Mouse (Mus musculus) heart, adult 2 months (tissue): ENCODE measurements around the gene Tex46. TPM values are rescaled to one million over a fixed set of nuclear protein-coding genes. Genes with fewer than 3 reads are reported as not detected.

Source experiments
- DNase-seq, 2 experiments: peaks; one replicate each; pipeline ENCODE4 v3.0.0; 2021
- H3K27ac ChIP-seq: fragments of 200-600 bp; 2 replicates; pipeline ENCODE4 v1.8.1; 2022
- H3K27me3 ChIP-seq: fragments of 200-500 bp; 2 replicates; pipeline ENCODE4 v1.6.1; 2012; ENCODE audit warnings: mild to moderate bottlenecking, low read length, inconsistent platforms, mixed read lengths; ENCODE audit not compliant: control insufficient read depth, insufficient read depth
- H3K36me3 ChIP-seq: fragments of 200-500 bp; 2 replicates; pipeline ENCODE4 v1.6.1; 2012; ENCODE audit warnings: low read length, inconsistent platforms; ENCODE audit not compliant: control insufficient read depth, insufficient read depth
- H3K4me1 ChIP-seq: fragments of 200-500 bp; 2 replicates; pipeline ENCODE4 v1.6.1; 2011; ENCODE audit warnings: low read length; ENCODE audit not compliant: control insufficient read depth, insufficient read depth
- H3K4me3 ChIP-seq: fragments of 200-600 bp; 2 replicates; pipeline ENCODE4 v1.8.1; 2022
- H3K79me2 ChIP-seq: fragments of 200-500 bp; replicated peaks from 2 replicates; pipeline ENCODE4 v1.6.1; 2012; ENCODE audit warnings: mild to moderate bottlenecking, inconsistent platforms, low read length, moderate library complexity, mixed read lengths; ENCODE audit not compliant: control insufficient read depth, insufficient read depth
- H3K9ac ChIP-seq: fragments of 200-500 bp; 2 replicates; pipeline ENCODE4 v1.6.1; 2012; ENCODE audit warnings: low read depth, mild to moderate bottlenecking, control low read depth, inconsistent platforms, low read length, mixed read lengths
- CTCF ChIP-seq: fragments of 200-600 bp; IDR thresholded peaks from 2 replicates; pipeline ENCODE4 v1.8.1; 2022; ENCODE audit warnings: antibody characterized with exemption, mild to moderate bottlenecking, moderate library complexity
- EP300 ChIP-seq: fragments of 200-500 bp; IDR thresholded peaks from 2 replicates; pipeline ENCODE4 v1.6.1; 2011; ENCODE audit warnings: low read depth, low read length, control low read depth; ENCODE audit not compliant: insufficient read depth
- POLR2A ChIP-seq: fragments of 200-500 bp; IDR thresholded peaks from 2 replicates; pipeline ENCODE4 v1.6.1; 2011; ENCODE audit warnings: mild to moderate bottlenecking, low read depth, low read length, control low read depth; ENCODE audit not compliant: insufficient read depth
- WGBS: fragments of 180-500 bp; shearing (Covaris S2); methylation state at CpG from one replicate; pipeline ENCODE4 v1.1.7; 2018; 5-methylcytosine and 5-hydroxymethylcytosine counted together
- intact Hi-C: fragments of 180-260 bp; cut with DNase I; formaldehyde crosslinking; loops from one replicate; pipeline ENCODE4 v1.15.1; 2025
- polyA plus RNA-seq: library from polyadenylated mRNA; depleted of rRNA; stranded (reverse); fragments of >200 nt; gene quantifications from 2 replicates; pipeline ENCODE4 v1.2.3, GENCODE M21; 2012
- total RNA-seq, 2 experiments: library from RNA; stranded (reverse); gene quantifications; 2 replicates each; pipeline ENCODE4 v1.2.3; 2021

The Tex46 gene
- total and polyA plus RNA-seq, 3 experiments: not detected

DNA sequence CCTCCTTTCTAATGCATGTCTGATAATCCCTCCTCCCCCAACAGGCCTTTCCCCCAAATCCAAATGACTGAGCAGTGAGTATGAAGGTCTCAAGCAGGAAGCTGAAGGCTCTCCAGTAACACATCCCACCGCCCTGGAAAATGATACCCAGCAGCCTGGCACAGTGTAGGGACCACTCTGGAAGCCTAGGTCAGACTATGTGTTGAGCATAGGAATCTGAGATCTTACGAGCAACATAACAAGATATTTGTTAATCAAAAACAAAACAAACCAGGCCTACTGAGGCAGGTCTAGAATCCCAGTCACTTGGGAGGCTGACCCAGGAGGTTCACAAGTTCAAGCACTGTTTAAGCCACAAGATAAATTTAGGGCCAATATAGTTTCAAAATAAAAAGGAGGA, 9.7 kb upstream of the Tex46 start:
- TF ChIP-seq CTCF (no peak), POLR2A (no peak), EP300 (no peak)
- Histone ChIP-seq H3K27me3 (no peaks in the 10 kb centered on the region), H3K36me3 (peaks cover 6% of the 10 kb centered on the region), H3K9ac (no peak overlapping the region), H3K4me1 (peaks cover 3% of the 10 kb centered on the region), H3K79me2 (peaks cover 9% of the 10 kb centered on the region), H3K4me3 (no peak overlapping the region), H3K27ac (no peak overlapping the region)
- intact Hi-C loops: loop anchor here (5.0 kb wide), 2 partner anchors 73 to 143 kb away; no protein-coding TSS in a partner anchor
- WGBS: 89% methylated on average over 2 of the region's 2 CpGs
- no peak for DNase-seq

DNA sequence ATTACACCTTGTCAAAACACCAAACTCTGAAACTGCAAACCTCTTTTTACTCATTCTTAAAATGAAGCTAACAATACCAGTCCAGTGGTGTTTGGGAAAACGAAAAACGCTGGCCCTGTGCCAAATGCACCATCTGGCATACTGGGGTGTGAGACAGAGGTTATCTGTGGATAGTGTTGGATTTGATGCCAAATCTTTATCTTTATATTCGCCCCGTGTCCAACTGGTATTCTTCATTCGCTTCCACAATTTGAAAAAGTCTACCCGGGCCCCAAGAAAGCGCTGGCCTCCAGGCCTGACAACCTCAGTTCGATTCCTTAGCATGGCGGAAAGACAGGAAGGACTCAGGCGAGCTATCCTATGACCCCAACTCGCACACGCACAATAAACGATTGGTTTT, 8.8 kb upstream of the Tex46 start:
- peak overlapping the region; percentile 71 for H3K27ac ChIP-seq
- peak; percentile 51 to 58 for DNase-seq
- 3% methylated on average over 13 of the region's 13 CpGs for WGBS

DNA sequence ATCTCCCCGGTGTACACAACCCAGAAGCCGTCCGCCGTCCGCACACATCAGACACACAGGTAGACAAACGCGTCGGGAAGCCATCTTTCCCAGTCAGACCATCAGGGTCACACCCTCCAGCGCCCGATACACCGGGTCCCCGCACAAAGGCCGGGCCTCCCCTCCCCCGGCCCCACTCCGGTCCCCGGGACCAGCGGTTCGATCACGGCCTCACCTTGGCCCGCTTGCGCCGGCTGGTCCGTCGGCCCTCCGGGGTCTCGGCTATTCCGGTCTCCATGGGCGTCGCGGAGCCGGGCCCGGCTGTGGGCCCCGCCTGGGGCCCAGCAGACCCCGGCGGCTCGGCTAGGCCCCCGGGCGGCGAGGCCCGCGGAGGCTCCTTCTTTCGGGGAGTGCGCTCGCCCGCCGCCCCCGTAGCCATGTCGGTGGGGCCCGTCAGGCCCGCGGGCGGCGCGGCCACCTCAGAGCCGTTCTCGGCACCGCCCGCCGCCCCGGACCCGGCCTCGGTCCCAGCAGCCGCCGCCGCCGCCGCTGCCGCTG, 8.2 kb upstream of the Tex46 start:
- Histone ChIP-seq H3K79me2 (peaks cover 7% of the 10 kb centered on the region), H3K4me3 (peak overlapping the region; percentile 82), H3K36me3 (peaks cover 6% of the 10 kb centered on the region), H3K9ac (peak overlapping the region; percentile 99), H3K27ac (peak overlapping the region; percentile 71), H3K27me3 (no peaks in the 10 kb centered on the region), H3K4me1 (peaks cover 1% of the 10 kb centered on the region; the same call in 1 of the 2 replicates)
- DNase-seq: no peak
- WGBS: under 1% methylated on average over 68 of the region's 68 CpGs
- intact Hi-C loops: loop anchor here (2.0 to 5.0 kb wide), 3 partner anchors 75 to 549 kb away; partner anchors contain the start of gene Rpl11
- no peak for TF ChIP-seq CTCF
- TF ChIP-seq POLR2A: no peak
- no peak for TF ChIP-seq EP300

More for the DNA sequence above, 8.8 kb upstream of the Tex46 start:
- no peaks in the 10 kb centered on the region for H3K27me3 ChIP-seq
- peaks cover 1% of the 10 kb centered on the region; the same call in 1 of the 2 replicates for H3K4me1 ChIP-seq
- H3K4me3 ChIP-seq: peak overlapping the region; percentile 82
- intact Hi-C loops: loop anchor here (5.0 kb wide), 2 partner anchors 74 to 144 kb away; no protein-coding TSS in a partner anchor
- TF ChIP-seq EP300: no peak
- TF ChIP-seq POLR2A: no peak
- TF ChIP-seq CTCF: no peak
- H3K9ac ChIP-seq: no peak overlapping the region
- peaks cover 7% of the 10 kb centered on the region for H3K79me2 ChIP-seq
- H3K36me3 ChIP-seq: peaks cover 6% of the 10 kb centered on the region

DNA sequence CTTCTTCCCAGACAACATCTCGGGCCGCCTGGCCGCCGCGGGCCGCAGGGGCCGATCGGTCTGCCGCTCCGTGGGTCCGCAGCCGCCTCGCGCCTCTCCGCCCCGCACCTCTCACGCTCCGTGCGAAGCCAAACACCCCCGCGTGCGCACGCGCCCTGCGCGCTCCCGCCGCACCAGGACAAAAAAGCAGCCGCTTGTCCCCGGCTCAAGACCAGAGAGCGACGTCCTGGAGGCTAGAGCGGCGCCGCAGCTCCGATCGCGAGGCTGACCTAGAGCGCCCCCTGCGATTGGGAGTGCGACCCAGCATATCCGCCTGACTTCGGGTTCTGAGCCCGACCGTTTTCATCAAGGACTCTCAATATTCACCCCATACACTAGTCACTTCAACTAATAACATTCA, 7.7 kb upstream of the Tex46 start, which contains the start of gene Kdm1a:
Gene Kdm1a (minus strand): TSS at position 156 of the 400 bp plus-strand sequence.
- WGBS: under 1% methylated on average over 45 of the region's 45 CpGs
- Histone ChIP-seq H3K4me3 (peak within 1 kb of the TSS; percentile 82), H3K27ac (peak within 1 kb of the TSS; percentile 71), H3K27me3 (no peaks in the 10 kb centered on the region), H3K9ac (peak within 1 kb of the TSS; percentile 99), H3K4me1 (peaks cover 1% of the 10 kb centered on the region; the same call in 1 of the 2 replicates), H3K36me3 (peaks cover 6% of the 10 kb centered on the region), H3K79me2 (peaks cover 7% of the 10 kb centered on the region)
- TF ChIP-seq EP300 (peak; percentile 86), CTCF (peak; percentile 98), POLR2A (peak; percentile 81)
- intact Hi-C loops: loop anchor here (2.0 to 5.0 kb wide), 3 partner anchors 75 to 550 kb away; partner anchors contain the start of gene Rpl11
- peak; percentile 95 to 98 for DNase-seq

DNA sequence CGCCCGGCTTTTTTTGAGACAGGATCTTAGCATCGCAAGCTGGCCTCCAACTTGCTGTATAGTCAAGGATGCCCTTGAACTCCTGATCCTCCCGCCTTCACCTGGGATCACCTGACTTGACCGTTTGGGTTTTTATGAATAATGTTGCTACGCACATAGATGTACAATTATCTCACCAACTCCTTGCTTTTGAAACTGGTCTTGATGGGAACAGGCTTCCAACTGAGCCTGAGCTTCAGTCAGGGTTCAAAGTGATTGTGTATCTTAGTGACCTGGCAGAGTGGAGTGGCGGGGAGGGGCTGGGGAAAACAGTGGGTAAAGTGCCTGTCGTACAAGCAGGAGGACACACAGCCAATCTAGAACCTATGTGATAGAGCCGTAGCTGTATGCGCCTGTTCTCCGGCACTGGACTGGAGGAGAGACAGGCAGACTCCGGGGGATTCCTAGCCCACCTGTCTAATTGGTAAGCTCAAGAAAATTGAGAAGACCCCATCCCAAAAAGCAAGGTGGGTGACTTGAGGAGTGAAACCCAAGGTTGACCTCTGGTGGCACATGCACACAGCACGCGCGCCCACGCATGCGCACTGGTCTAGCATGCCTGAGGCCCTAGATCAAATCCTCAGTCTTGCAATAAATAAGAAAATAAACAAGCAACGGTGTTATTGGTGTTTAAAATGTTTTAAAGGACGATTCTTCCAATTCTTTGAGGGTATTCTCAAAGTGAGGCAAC, 4.3 kb upstream of the Tex46 start:
- TF ChIP-seq EP300 (no peak), POLR2A (no peak), CTCF (no peak)
- intact Hi-C loops: no loop called here
- Histone ChIP-seq H3K36me3 (peaks cover 3% of the 10 kb centered on the region), H3K4me1 (peaks cover 1% of the 10 kb centered on the region; the same call in 1 of the 2 replicates), H3K9ac (no peak overlapping the region), H3K79me2 (peaks cover 3% of the 10 kb centered on the region), H3K27me3 (no peaks in the 10 kb centered on the region), H3K27ac (no peak overlapping the region), H3K4me3 (no peak overlapping the region)
- DNase-seq: no peak
- WGBS: 90% methylated on average over 19 of the region's 19 CpGs

DNA sequence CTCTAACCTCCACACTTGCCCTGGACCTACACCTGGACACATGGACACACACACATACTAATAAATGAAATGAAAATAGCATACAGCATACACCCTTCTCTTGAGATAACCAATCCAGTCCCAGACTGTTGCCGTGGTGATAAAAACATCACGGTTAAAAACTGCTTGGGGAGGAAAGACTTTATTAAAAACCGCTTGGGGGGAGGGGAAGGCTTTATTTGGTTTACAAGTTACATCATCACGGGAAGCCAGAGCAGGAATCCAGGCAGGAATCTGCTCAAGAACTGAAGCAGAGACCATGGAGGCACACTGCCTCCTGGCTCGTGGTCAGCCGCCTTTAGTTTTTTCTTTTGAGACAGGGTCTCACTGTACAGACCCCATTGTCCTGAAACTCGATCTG, 3.4 kb downstream of the Tex46 start:
- H3K4me3 ChIP-seq: no peak overlapping the region
- H3K27ac ChIP-seq: no peak overlapping the region
- no peak overlapping the region for H3K9ac ChIP-seq
- no peaks in the 10 kb centered on the region for H3K27me3 ChIP-seq
- no peaks in the 10 kb centered on the region for H3K4me1 ChIP-seq
- no peaks in the 10 kb centered on the region for H3K79me2 ChIP-seq
- intact Hi-C loops: no loop called here
- DNase-seq: no peak
- 43% methylated on average over 7 of the region's 7 CpGs for WGBS
- no peaks in the 10 kb centered on the region for H3K36me3 ChIP-seq
- no peak for TF ChIP-seq POLR2A
- no peak for TF ChIP-seq EP300
- no peak for TF ChIP-seq CTCF
